Mouse (Mus musculus): Measurements from ENCODE around the gene Ccr6. TPM values are rescaled to one million over a fixed set of nuclear protein-coding genes. Genes with fewer than 3 reads are reported as not detected.

Ccr6 gene
- polyA plus RNA-seq, 1 experiment from 2014 or later: not detected

DNA sequence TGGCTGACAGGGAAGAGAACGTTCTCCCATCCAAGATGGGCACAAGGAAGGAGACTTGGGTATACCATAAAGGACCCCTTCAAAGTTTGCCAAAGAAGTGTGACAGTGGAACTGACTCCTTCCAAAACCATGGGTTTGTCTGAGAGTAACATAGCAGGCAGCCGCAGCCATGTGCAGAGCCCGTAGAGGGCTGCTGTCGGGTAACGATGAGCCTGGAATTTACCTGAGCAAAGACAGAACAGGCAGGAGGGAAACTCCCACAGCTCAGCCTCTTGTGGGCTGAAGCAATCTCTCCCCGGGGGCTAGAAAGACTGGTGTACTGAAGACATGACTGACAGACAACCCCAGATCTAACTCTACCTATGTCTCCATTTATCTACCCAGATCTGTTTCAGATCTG is 24.4 kb upstream of the Ccr6 start:
- H3K9me3 ChIP-seq: no peaks in the 10 kb centered on the region
- H3K27ac ChIP-seq (replicated peaks): no peak overlapping the region
- H3K27me3 ChIP-seq: no peaks in the 10 kb centered on the region
- no peak for ATAC-seq (replicated peaks)
- 87% methylated on average over 6 of the region's 6 CpGs for WGBS
- H3K4me3 ChIP-seq: no peak overlapping the region
- no peak overlapping the region for H3K4me2 ChIP-seq (replicated peaks)
- H3K9ac ChIP-seq (replicated peaks): no peak overlapping the region
- H3K36me3 ChIP-seq: no peaks in the 10 kb centered on the region
- H3K4me1 ChIP-seq: no peaks in the 10 kb centered on the region

GRCm38 (mm10) chr17:8214369-8214768 is 21.5 kb upstream of the Ccr6 start:
- no peak for ATAC-seq (replicated peaks)
- Histone ChIP-seq H3K4me2 (replicated peaks) (no peak overlapping the region), H3K4me3 (no peak overlapping the region), H3K9ac (replicated peaks) (no peak overlapping the region), H3K4me1 (no peaks in the 10 kb centered on the region), H3K27me3 (no peaks in the 10 kb centered on the region), H3K9me3 (no peaks in the 10 kb centered on the region), H3K36me3 (no peaks in the 10 kb centered on the region), H3K27ac (replicated peaks) (no peak overlapping the region)
- 95% methylated on average over 1 of the region's 1 CpGs for WGBS

- H3K9ac ChIP-seq (replicated peaks): no peak overlapping the region
- H3K4me3 ChIP-seq: no peak overlapping the region
- no peaks in the 10 kb centered on the region for H3K9me3 ChIP-seq
- no peaks in the 10 kb centered on the region for H3K36me3 ChIP-seq
- ATAC-seq (replicated peaks): no peak
- WGBS: 89% methylated on average over 12 of the region's 12 CpGs
- no peak overlapping the region for H3K4me2 ChIP-seq (replicated peaks)
- H3K27me3 ChIP-seq: no peaks in the 10 kb centered on the region
- no peaks in the 10 kb centered on the region for H3K4me1 ChIP-seq
- H3K27ac ChIP-seq (replicated peaks): no peak overlapping the region
Measured at GRCm38 (mm10) chr17:8215016-8215745, 20.7 kb upstream of the Ccr6 start.

GRCm38 (mm10) chr17:8223225-8223624 is 12.6 kb upstream of the Ccr6 start:
- whole genome bisulfite sequencing: 78% methylated on average over 10 of the region's 10 CpGs
- Histone ChIP-seq H3K36me3 (no peaks in the 10 kb centered on the region), H3K4me1 (no peaks in the 10 kb centered on the region), H3K27ac (replicated peaks) (no peak overlapping the region), H3K9ac (replicated peaks) (no peak overlapping the region), H3K27me3 (no peaks in the 10 kb centered on the region), H3K4me2 (replicated peaks) (no peak overlapping the region), H3K9me3 (no peaks in the 10 kb centered on the region), H3K4me3 (no peak overlapping the region)
- ATAC-seq (replicated peaks): no peak

GRCm38 (mm10) chr17:8224072-8224471 is 11.8 kb upstream of the Ccr6 start:
- Histone ChIP-seq H3K9ac (replicated peaks) (no peak overlapping the region), H3K36me3 (no peaks in the 10 kb centered on the region), H3K27me3 (no peaks in the 10 kb centered on the region), H3K9me3 (no peaks in the 10 kb centered on the region), H3K27ac (replicated peaks) (no peak overlapping the region), H3K4me3 (no peak overlapping the region), H3K4me2 (replicated peaks) (no peak overlapping the region), H3K4me1 (no peaks in the 10 kb centered on the region)
- ATAC-seq (replicated peaks): no peak
- 85% methylated on average over 1 of the region's 1 CpGs for WGBS

- H3K27ac ChIP-seq (replicated peaks): no peak overlapping the region
- H3K36me3 ChIP-seq: no peaks in the 10 kb centered on the region
- H3K9me3 ChIP-seq: no peaks in the 10 kb centered on the region
- no peak for ATAC-seq (replicated peaks)
- no peak overlapping the region for H3K4me3 ChIP-seq
- WGBS: 99% methylated on average over 2 of the region's 2 CpGs
- H3K4me1 ChIP-seq: no peaks in the 10 kb centered on the region
- H3K27me3 ChIP-seq: no peaks in the 10 kb centered on the region
- no peak overlapping the region for H3K9ac ChIP-seq (replicated peaks)
- H3K4me2 ChIP-seq (replicated peaks): no peak overlapping the region
Measured at GRCm38 (mm10) chr17:8225166-8225565, 10.7 kb upstream of the Ccr6 start.

DNA sequence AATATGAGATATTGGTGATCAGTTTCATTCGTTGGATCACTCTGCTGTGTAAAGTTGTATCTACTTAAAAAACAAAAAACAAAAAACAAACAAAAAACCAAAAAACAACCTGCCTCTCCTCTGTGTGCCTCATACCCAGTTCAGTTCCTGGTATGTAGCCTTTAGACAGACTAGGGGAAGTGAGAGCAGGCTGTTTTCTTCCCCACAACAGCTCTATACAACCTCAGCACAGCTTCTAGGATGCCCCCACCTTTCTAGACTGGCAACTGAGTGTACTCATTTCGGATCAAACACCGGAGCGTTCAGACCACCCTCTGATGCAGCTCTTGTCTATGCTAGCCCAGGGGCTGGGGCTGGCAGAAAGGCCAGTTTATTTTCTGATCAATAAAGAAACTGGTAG is 10.1 kb upstream of the Ccr6 start:
- no peaks in the 10 kb centered on the region for H3K9me3 ChIP-seq
- H3K36me3 ChIP-seq: no peaks in the 10 kb centered on the region
- H3K27me3 ChIP-seq: no peaks in the 10 kb centered on the region
- H3K9ac ChIP-seq (replicated peaks): no peak overlapping the region
- no peak overlapping the region for H3K27ac ChIP-seq (replicated peaks)
- WGBS: 73% methylated on average over 4 of the region's 4 CpGs
- H3K4me3 ChIP-seq: no peak overlapping the region
- no peaks in the 10 kb centered on the region for H3K4me1 ChIP-seq
- no peak for ATAC-seq (replicated peaks)
- no peak overlapping the region for H3K4me2 ChIP-seq (replicated peaks)

DNA sequence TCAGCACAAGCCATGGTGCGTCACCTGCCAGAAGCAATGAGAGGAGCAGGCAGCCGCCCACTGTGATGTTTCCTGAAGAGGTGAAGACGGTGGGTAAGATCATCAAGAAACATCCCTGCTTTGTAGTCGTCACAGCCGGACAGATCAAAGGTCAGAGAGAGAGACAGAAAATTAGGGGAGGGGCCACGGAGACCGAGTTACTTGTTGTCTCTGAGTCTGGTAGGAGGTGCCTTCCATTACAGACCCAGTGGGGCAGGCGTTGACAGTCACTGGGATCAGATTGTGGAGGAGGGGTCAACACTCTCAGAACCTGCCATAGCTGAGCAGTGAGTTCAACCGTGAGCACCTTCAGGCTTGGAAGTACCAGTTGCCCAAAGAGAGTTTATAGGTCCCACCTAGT is 7.2 kb upstream of the Ccr6 start:
- H3K9me3 ChIP-seq: no peaks in the 10 kb centered on the region
- ATAC-seq (replicated peaks): no peak
- 60% methylated on average over 9 of the region's 9 CpGs for WGBS
- no peaks in the 10 kb centered on the region for H3K4me1 ChIP-seq
- no peak overlapping the region for H3K27ac ChIP-seq (replicated peaks)
- no peak overlapping the region for H3K4me2 ChIP-seq (replicated peaks)
- H3K36me3 ChIP-seq: no peaks in the 10 kb centered on the region
- H3K9ac ChIP-seq (replicated peaks): no peak overlapping the region
- H3K27me3 ChIP-seq: no peaks in the 10 kb centered on the region
- no peak overlapping the region for H3K4me3 ChIP-seq

DNA sequence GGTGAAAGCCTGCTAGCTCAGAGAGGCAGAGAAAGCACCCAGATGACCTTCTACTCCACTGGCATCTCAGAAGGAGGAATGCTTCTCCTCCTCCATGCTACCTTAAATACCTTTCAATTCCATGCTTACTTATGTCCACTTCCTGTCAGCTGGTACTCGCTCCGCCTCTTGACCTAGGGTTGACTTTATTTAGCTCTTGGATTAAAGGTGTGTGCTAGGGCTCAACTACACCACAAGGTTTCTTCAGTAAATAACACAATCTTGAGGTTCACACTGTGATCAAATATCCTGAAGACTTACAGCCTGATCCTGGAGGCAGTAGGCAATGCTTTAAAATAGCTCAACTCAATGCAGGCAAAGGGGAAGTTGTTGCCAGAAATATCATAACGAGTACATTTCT is 6.2 kb upstream of the Ccr6 start:
- Histone ChIP-seq H3K36me3 (no peaks in the 10 kb centered on the region), H3K9me3 (no peaks in the 10 kb centered on the region), H3K4me3 (no peak overlapping the region), H3K4me2 (replicated peaks) (no peak overlapping the region), H3K27ac (replicated peaks) (no peak overlapping the region), H3K27me3 (no peaks in the 10 kb centered on the region), H3K4me1 (no peaks in the 10 kb centered on the region), H3K9ac (replicated peaks) (no peak overlapping the region)
- WGBS: 91% methylated on average over 3 of the region's 3 CpGs
- no peak for ATAC-seq (replicated peaks)

DNA sequence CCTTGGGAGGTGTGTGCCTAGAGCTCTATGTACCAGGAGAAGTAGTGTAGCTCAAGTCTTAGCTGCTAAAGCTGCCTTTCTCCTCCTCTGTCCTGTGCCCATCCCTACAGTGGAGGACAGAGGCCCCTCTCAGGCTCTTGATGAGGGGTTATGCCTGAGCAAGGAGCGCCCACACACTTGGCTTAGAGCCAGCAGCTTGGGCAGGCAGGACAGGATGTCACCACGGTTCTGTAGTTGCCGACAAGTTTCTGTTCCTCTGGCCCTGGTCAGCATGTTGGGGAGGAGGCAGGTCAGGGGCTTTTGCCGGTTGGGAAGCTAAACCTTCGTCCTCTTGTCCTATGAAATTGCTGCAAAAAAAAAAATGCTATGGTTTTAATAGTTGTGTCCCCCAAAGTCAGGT is 3.8 kb upstream of the Ccr6 start:
- no peak overlapping the region for H3K9ac ChIP-seq (replicated peaks)
- no peak overlapping the region for H3K4me3 ChIP-seq
- no peaks in the 10 kb centered on the region for H3K4me1 ChIP-seq
- ATAC-seq (replicated peaks): no peak
- no peak overlapping the region for H3K4me2 ChIP-seq (replicated peaks)
- no peak overlapping the region for H3K27ac ChIP-seq (replicated peaks)
- no peaks in the 10 kb centered on the region for H3K9me3 ChIP-seq
- WGBS: 77% methylated on average over 5 of the region's 5 CpGs
- H3K27me3 ChIP-seq: no peaks in the 10 kb centered on the region
- no peaks in the 10 kb centered on the region for H3K36me3 ChIP-seq

DNA sequence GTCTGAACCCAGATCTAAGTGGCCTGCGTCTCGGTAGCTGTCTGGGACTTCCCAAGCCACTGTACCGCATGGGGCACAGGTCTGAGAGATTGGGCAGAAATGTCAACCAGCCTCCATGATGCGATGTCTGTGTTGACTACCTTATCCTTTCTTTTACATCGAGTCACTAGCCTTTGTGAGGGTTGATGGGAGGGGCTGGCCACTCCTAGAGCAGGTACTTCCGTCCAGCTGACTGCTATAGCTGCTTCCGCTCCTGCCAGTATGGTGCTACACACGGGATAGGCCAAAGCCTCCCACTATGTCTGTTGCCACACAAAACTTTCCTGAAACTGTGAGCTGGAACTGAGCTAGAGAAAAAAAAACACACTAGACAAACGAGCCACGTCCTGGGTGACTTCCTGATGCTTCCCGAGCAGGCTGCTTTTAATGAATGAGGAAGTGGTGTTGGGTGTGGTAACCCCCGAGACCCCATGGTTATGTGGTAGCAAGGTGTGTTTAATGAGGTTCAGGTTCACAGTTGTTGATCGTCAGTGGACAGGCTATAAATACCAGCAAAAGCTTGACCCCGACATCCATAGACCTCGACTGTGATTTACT is 2.1 kb upstream of the Ccr6 start:
- H3K9me3 ChIP-seq: no peaks in the 10 kb centered on the region
- H3K4me1 ChIP-seq: no peaks in the 10 kb centered on the region
- no peaks in the 10 kb centered on the region for H3K36me3 ChIP-seq
- H3K9ac ChIP-seq (replicated peaks): no peak overlapping the region
- WGBS: 80% methylated on average over 15 of the region's 15 CpGs
- no peak overlapping the region for H3K27ac ChIP-seq (replicated peaks)
- H3K4me2 ChIP-seq (replicated peaks): no peak overlapping the region
- no peak for ATAC-seq (replicated peaks)
- H3K4me3 ChIP-seq: no peak overlapping the region
- H3K27me3 ChIP-seq: no peaks in the 10 kb centered on the region

DNA sequence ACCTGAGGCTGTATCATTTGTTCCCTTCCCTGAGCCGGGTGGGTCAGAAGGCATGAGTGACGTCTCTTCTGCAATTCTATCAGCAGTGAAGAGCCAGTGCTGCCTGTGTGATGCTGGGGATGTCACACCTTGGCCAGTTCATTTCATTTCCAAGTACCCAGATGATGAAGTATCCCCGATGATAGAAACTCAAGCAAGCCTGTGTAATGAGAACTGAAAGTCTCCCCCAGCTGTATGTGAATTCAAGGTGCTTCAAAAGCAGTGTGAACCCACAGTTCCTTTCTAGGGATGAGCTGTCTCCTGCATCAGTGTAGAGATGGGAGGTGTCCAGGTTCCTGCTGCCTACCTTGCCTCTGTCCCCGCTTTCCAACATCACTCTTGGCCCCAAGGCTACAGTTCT is 1.3 kb upstream of the Ccr6 start:
- Histone ChIP-seq H3K9ac (replicated peaks) (no peak overlapping the region), H3K4me3 (no peak overlapping the region), H3K4me2 (replicated peaks) (no peak overlapping the region), H3K36me3 (no peaks in the 10 kb centered on the region), H3K27me3 (no peaks in the 10 kb centered on the region), H3K27ac (replicated peaks) (no peak overlapping the region), H3K9me3 (no peaks in the 10 kb centered on the region), H3K4me1 (no peaks in the 10 kb centered on the region)
- ATAC-seq (replicated peaks): no peak
- 83% methylated on average over 4 of the region's 4 CpGs for WGBS
